Mouse (Mus musculus): ENCODE measurements at regions not wholly inside any gene's neighbourhood (a gene's known extent, or its start where the extent isn't known, plus 50 kb on each side); places are given as distances from the start of the nearest gene placed in this dataset.

DNA sequence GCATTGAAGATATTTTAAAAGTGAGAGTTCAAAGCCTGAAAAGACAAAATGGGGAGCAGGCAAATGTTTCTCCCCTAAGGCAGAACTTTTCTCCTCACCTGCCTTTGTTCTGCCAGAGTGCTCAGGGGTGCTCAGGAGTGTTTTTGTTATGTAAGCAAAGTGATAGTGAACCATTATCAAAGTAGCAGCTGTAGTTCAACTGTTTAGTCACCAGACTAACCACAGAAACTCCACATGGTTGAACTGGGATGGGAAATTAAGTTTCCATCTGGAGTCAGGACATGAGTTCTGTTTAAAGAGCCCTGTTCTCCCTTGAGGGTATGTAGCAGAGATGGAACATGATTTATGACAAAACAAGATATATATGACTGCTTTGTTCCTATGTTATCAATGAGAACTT is 482.6 kb upstream of the Adam24 start:
- H3K9ac ChIP-seq: no peak overlapping the region
- no peaks in the 10 kb centered on the region for H3K9me3 ChIP-seq
- no peak overlapping the region for H3K4me2 ChIP-seq
- H3K36me3 ChIP-seq (replicated peaks): no peaks in the 10 kb centered on the region
- ATAC-seq (ENCODE audit: low FRiP score): no peak
- 0 out of 2 replicates have a peak, but pooled peaks cover under 1% of the 10 kb centered on the region for H3K4me1 ChIP-seq
- H3K27ac ChIP-seq: no peak overlapping the region
- H3K4me3 ChIP-seq (replicated peaks): no peak overlapping the region
- H3K27me3 ChIP-seq: no peaks in the 10 kb centered on the region

DNA sequence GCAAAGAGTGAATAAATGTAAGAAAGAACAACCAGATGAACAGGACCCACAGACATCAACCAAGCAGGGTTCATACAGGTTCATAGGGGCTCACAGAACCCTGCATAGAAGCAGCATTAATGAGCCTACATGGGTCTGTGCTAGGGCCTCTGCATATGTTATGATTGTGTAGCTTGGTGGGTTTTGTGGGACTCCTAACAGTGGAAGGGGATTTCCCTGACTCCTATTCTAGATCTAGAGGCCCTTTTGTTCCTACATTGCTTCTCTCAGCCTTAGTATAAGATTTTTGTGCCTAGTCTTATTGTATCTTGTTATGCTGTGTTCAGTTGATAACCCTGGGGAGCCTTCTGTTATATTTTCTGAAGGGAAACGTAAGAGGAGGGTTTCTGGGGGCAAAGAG is 481.7 kb upstream of the Adam24 start:
- Histone ChIP-seq H3K4me3 (replicated peaks) (no peak overlapping the region), H3K9ac (no peak overlapping the region), H3K4me1 (no peaks in the 10 kb centered on the region), H3K4me2 (no peak overlapping the region), H3K27ac (no peak overlapping the region), H3K27me3 (no peaks in the 10 kb centered on the region), H3K36me3 (replicated peaks) (no peaks in the 10 kb centered on the region), H3K9me3 (no peaks in the 10 kb centered on the region)
- 57% methylated on average over 1 of the region's 1 CpGs for WGBS
- ATAC-seq (ENCODE audit: low FRiP score): no peak

GRCm38 (mm10) chr8:40210871-40211270 is 464.0 kb upstream of the Adam24 start:
- 89% methylated on average over 4 of the region's 4 CpGs for WGBS
- no peak for ATAC-seq (ENCODE audit: low FRiP score)
- no peaks in the 10 kb centered on the region for H3K4me1 ChIP-seq
- H3K4me3 ChIP-seq (replicated peaks): no peak overlapping the region
- no peak overlapping the region for H3K4me2 ChIP-seq
- H3K9me3 ChIP-seq: no peaks in the 10 kb centered on the region
- no peaks in the 10 kb centered on the region for H3K27me3 ChIP-seq
- no peaks in the 10 kb centered on the region for H3K36me3 ChIP-seq (replicated peaks)
- H3K27ac ChIP-seq: no peak overlapping the region
- H3K9ac ChIP-seq: no peak overlapping the region

GRCm38 (mm10) chr8:40223521-40223920 is 451.4 kb upstream of the Adam24 start:
- no peak overlapping the region for H3K27ac ChIP-seq
- H3K36me3 ChIP-seq (replicated peaks): no peaks in the 10 kb centered on the region
- 83% methylated on average over 4 of the region's 4 CpGs for WGBS
- H3K4me3 ChIP-seq (replicated peaks): no peak overlapping the region
- no peaks in the 10 kb centered on the region for H3K9me3 ChIP-seq
- no peak for ATAC-seq (ENCODE audit: low FRiP score)
- H3K27me3 ChIP-seq: no peaks in the 10 kb centered on the region
- H3K4me2 ChIP-seq: no peak overlapping the region
- no peak overlapping the region for H3K9ac ChIP-seq
- H3K4me1 ChIP-seq: no peaks in the 10 kb centered on the region

DNA sequence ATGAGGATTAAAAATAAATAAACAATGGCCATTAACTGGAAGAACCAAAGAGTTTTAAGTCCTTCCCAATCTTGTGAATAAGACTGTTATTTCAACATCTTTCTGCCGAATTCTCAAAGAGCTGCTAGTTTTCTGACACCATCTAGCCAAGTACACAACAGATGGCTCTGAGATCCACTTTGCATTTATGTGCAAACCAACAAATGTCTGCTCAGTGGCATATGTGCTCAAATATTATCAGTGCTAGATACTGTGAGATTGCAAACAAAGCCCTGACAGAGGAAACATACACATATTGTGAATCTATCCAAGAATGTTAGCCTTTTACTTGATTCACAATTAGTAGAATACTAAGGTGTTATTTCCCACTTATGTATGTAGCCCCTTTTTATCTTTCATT is 447.6 kb upstream of the Adam24 start:
- no peak for ATAC-seq (ENCODE audit: low FRiP score)
- Histone ChIP-seq H3K4me2 (no peak overlapping the region), H3K36me3 (replicated peaks) (no peaks in the 10 kb centered on the region), H3K4me1 (no peaks in the 10 kb centered on the region), H3K27ac (no peak overlapping the region), H3K4me3 (replicated peaks) (no peak overlapping the region), H3K9ac (no peak overlapping the region), H3K9me3 (no peaks in the 10 kb centered on the region), H3K27me3 (no peaks in the 10 kb centered on the region)
- 65% methylated on average over 1 of the region's 1 CpGs for WGBS

All from forebrain, embryonic 12.5 days (tissue).